ENCODE assay signal across 7 mouse cellular contexts in the genomic region with DNA sequence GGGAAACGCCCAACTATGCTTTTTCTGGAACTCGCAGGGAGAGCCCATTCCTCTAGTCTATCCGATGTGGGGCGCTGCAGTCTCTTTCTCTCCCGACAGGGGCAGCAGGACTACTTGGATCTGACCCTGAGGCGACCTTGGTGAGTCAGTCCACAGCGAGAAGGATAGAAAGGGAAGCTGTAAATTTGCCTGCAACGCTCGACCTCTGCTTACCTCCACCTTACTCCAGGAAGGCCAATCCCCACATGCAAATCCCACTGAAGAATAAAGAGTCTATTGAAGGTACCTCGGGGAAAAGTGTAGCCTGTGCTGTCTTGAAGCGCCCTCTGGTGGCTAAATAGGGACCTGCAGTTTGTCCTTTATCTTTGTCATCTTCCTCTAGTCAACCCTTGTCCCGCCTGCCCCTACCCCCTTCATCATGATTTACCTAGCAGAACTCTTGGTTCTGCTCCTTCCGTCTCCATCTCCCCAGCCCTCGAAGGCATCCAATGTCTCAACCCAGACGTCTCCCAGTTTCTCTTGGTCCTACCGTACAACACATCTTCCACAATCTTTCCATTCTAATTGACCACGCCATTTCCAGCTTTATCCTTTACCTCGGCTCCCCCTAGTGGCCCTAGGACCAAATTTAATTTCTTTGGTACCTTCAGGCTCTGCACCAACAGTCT. TPM values are rescaled to one million over a fixed set of nuclear protein-coding genes. Genes with fewer than 3 reads are reported as not detected.
DNase-seq lines count a peak whose midpoint lies in the region; ATAC-seq lines count a peak whose summit lies in the region.

No protein-coding gene starts in this region.

- no peaks in the 10 kb centered on the region for H3K9me3 ChIP-seq in intestine, embryonic 16.5 days (ENCODE audit: control insufficient read depth, low read length)
- no peaks in the 10 kb centered on the region for H3K9me3 ChIP-seq in midbrain, embryonic 11.5 days (ENCODE audit: control insufficient read depth, low read length)

- H3K4me1 ChIP-seq in intestine, embryonic 16.5 days (ENCODE audit: control insufficient read depth, insufficient read depth, low read length), result peaks cover 26% of the 10 kb centered on the region
- peaks cover 30% of the 10 kb centered on the region for H3K4me1 ChIP-seq in midbrain, embryonic 11.5 days (ENCODE audit: control insufficient read depth, insufficient read depth, low read length)

- H3K4me2 ChIP-seq in intestine, embryonic 16.5 days (ENCODE audit: low read depth, low read length), result peak overlapping the region; percentile 73
- H3K4me2 ChIP-seq in midbrain, embryonic 11.5 days, result peak overlapping the region; percentile 36; the same call in 1 of the 2 replicates

- peak overlapping the region; percentile 47 for H3K4me3 ChIP-seq in intestine, embryonic 16.5 days (ENCODE audit: low read length)
- H3K4me3 ChIP-seq in midbrain, embryonic 11.5 days (ENCODE audit: low read depth, low read length), result peak overlapping the region; percentile 13

- intact Hi-C loops in left cerebral cortex, postnatal 36 days (cut with DNase I), result loop anchor here (2.0 to 5.0 kb wide), 3 partner anchors 69 to 254 kb away; a partner anchor contains a TSS

- H3K9ac ChIP-seq in intestine, embryonic 16.5 days (ENCODE audit: low read depth, low read length), result peak overlapping the region; percentile 43
- peak overlapping the region; percentile 41 for H3K9ac ChIP-seq in midbrain, embryonic 11.5 days (ENCODE audit: low read length)

- no peaks in the 10 kb centered on the region for H3K36me3 ChIP-seq in intestine, embryonic 16.5 days (ENCODE audit: control insufficient read depth, insufficient read depth, low read length)
- no peaks in the 10 kb centered on the region for H3K36me3 ChIP-seq in midbrain, embryonic 11.5 days (ENCODE audit: control insufficient read depth, insufficient read depth, low read length)

- peak; percentile 86 for DNase-seq in adrenal gland, adult 2 months
- peak; percentile 84 for DNase-seq in embryo, embryonic 11.5 days (ENCODE audit: low read depth, low spot score)
- DNase-seq in gastrocnemius, postnatal 4 days (ENCODE audit: low spot score in 2 of 2), result peak; percentile 71 to 84
- DNase-seq in left cerebral cortex, postnatal 36 days (ENCODE audit: low spot score in 2 of 2), result peak; percentile 87 to 92
- DNase-seq in midbrain, embryonic 11.5 days (ENCODE audit: low spot score, missing footprints), result peak; percentile 100
- peak; percentile 74 for DNase-seq in skeletal muscle tissue, adult 2 months (ENCODE audit: low read depth, low spot score)

- peak; percentile 67 for ATAC-seq in intestine, embryonic 16.5 days
- peak; percentile 41; the same call in 1 of the 2 replicates for ATAC-seq in midbrain, embryonic 11.5 days (ENCODE audit: low FRiP score)

- H3K27me3 ChIP-seq in intestine, embryonic 16.5 days (replicated peaks; ENCODE audit: control insufficient read depth, insufficient read depth, low read length), result no peaks in the 10 kb centered on the region
- H3K27me3 ChIP-seq in midbrain, embryonic 11.5 days (ENCODE audit: control insufficient read depth, insufficient read depth, low read length), result peaks cover 3% of the 10 kb centered on the region; the same call in 1 of the 2 replicates

- WGBS in intestine, embryonic 16.5 days, result under 1% methylated on average over 18 of the region's 18 CpGs
- WGBS in midbrain, embryonic 11.5 days, result under 1% methylated on average over 18 of the region's 18 CpGs

- H3K27ac ChIP-seq in intestine, embryonic 16.5 days (ENCODE audit: low read length), result no peak overlapping the region
- H3K27ac ChIP-seq in midbrain, embryonic 11.5 days (ENCODE audit: low read depth, low read length), result no peak overlapping the region

RNA-seq across cellular contexts. Expression of a gene that starts 4.3 kb away (rescaled TPM):
- total RNA-seq in adrenal gland, adult 2 months (2021), result under 1 TPM; 0.32 to 0.73 TPM
- 0.47 and 0.86 TPM in 2 replicates for polyA plus RNA-seq in adrenal gland, adult 2 months (2012; rRNA removed)
- total RNA-seq in gastrocnemius, postnatal 4 days (2021), result under 1 TPM; 0.37 to 0.70 TPM
- 0.95 and 1.1 TPM in 2 replicates for polyA plus RNA-seq in intestine, embryonic 16.5 days (2015; fragmentation: Nextera tagmentation; extraction: Ambion mirVana)
- 1 to 10 TPM; 3.4 to 3.5 TPM for total RNA-seq in left cerebral cortex, postnatal 36 days (2021)
- 10.9 and 14.6 TPM in 2 replicates for polyA plus RNA-seq in midbrain, embryonic 11.5 days (2014; fragmentation: Nextera tagmentation; extraction: Ambion mirVana)
